11 mouse cellular contexts compared by ENCODE assay signal in the genomic region with DNA sequence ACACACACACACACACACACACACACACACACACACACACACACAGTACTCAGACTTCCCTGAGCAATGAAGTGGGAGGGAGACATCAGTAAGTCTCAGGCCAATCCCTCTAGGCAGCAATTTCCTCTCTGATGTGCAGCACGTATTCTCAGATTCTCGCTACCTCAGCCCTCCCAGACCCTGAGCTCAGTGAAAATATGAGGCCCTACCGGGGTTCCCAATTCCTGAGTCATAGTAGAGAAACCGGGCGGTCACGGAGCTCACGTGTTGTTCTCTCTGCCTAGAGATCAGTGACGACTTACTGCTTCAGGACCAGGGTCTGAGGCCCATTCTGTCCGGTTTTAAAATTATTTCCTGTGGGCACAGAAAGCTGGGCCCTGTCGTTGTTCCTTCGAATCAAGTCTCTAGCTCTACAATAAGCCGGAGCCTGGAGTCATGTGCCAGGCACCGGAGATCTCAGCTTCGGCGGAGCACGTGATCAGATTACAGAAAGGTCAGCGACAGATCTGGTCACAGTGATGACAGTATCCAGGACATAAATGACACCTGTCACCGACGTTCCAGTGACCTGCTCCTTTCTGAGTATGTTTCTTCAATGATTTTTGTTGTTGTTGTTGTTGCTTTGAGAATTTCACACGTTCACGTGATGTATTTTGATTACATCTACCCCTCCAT. TPM values are rescaled to one million over a fixed set of nuclear protein-coding genes. Genes with fewer than 3 reads are reported as not detected.
A peak's percentile ranks its signal among the peaks of the same experiment; 100 is the strongest.
DNase-seq lines count a peak whose midpoint lies in the region; ATAC-seq and TF ChIP-seq lines count a peak whose summit lies in the region.
"Had no signal": no experiment of that assay in that cellular context is flagged by ENCODE, and none has a peak within 500 bp of the region (broad histone marks: within the 10 kb centered on the region; RNA-seq: fewer than 3 reads in every experiment).

No protein-coding gene starts in this region.

- TF ChIP-seq EP300 in heart, postnatal 0 days (IDR thresholded peaks at IDR 0.05; ENCODE audit: low read depth) = no peak

- H3K9me3 ChIP-seq in heart, postnatal 0 days (replicated peaks; ENCODE audit: control insufficient read depth, low read length) = no peaks in the 10 kb centered on the region
- no peaks in the 10 kb centered on the region for H3K9me3 ChIP-seq in heart, embryonic 11.5 days (replicated peaks; ENCODE audit: control insufficient read depth, low read length)

- H3K27me3 ChIP-seq in heart, postnatal 0 days (ENCODE audit: control insufficient read depth, insufficient read depth, low read length) = no peaks in the 10 kb centered on the region
- no peaks in the 10 kb centered on the region for H3K27me3 ChIP-seq in heart, embryonic 11.5 days (ENCODE audit: control insufficient read depth, insufficient read depth, low read length)
- no peaks in the 10 kb centered on the region for H3K27me3 ChIP-seq in testis, adult 2 months (ENCODE audit: control insufficient read depth, insufficient read depth, low read length)

- no peak; the same call in 1 of the 2 replicates for ATAC-seq in heart, postnatal 0 days (ENCODE audit: insufficient read depth, low read depth)
- no peak for ATAC-seq in heart, embryonic 11.5 days (replicated peaks; ENCODE audit: insufficient number of reproducible peaks, low FRiP score, low TSS enrichment)
- ATAC-seq: hindbrain, embryonic 16.5 days had no signal

- TF ChIP-seq CTCF in heart, postnatal 0 days (IDR thresholded peaks at IDR 0.05; ENCODE audit: low read depth) = no peak
- TF ChIP-seq CTCF in testis, adult 2 months (IDR thresholded peaks at IDR 0.05; ENCODE audit: control insufficient read depth, insufficient read depth, insufficient replicate concordance, low read depth, low read length) = no peak

- 40% methylated on average over 21 of the region's 21 CpGs for WGBS in heart, postnatal 0 days
- 55% methylated on average over 21 of the region's 21 CpGs for WGBS in heart, embryonic 11.5 days (ENCODE audit: insufficient replicate concordance)

- H3K4me2 ChIP-seq in heart, postnatal 0 days (ENCODE audit: low read depth, low read length) = no peak overlapping the region
- H3K4me2 ChIP-seq in heart, embryonic 11.5 days = no peak overlapping the region

- DNase-seq in adrenal gland, postnatal 25 days = peak; percentile 12
- no peak for DNase-seq in adrenal gland, adult 8-10 months
- DNase-seq in heart, postnatal 0 days (ENCODE audit: low spot score) = peak; percentile 7
- no peak for DNase-seq in testis, postnatal 14 days (ENCODE audit: low spot score)
- peak; percentile 53 for DNase-seq in skeletal muscle tissue, adult 2 months (ENCODE audit: low read depth, low spot score)
- DNase-seq in layer of hippocampus, adult 9-10 months (ENCODE audit: low spot score) = no peak
- DNase-seq: cerebellum, adult 11-12 months had no signal

- H3K36me3 ChIP-seq in heart, postnatal 0 days (replicated peaks; ENCODE audit: control insufficient read depth, insufficient read depth, low read length) = no peaks in the 10 kb centered on the region
- no peaks in the 10 kb centered on the region for H3K36me3 ChIP-seq in heart, embryonic 11.5 days (ENCODE audit: control insufficient read depth, insufficient read depth, low read length)
- H3K36me3 ChIP-seq in testis, adult 2 months (ENCODE audit: control insufficient read depth, insufficient read depth, low read length) = no peaks in the 10 kb centered on the region

- H3K9ac ChIP-seq in heart, postnatal 0 days (replicated peaks; ENCODE audit: low read depth, low read length) = no peak overlapping the region
- no peak overlapping the region for H3K9ac ChIP-seq in heart, embryonic 11.5 days (ENCODE audit: low read depth, low read length)

- no peak overlapping the region for H3K27ac ChIP-seq in heart, postnatal 0 days (ENCODE audit: low read depth)
- H3K27ac ChIP-seq in heart, embryonic 11.5 days (ENCODE audit: low read depth, low read length) = no peak overlapping the region
- no peak overlapping the region for H3K27ac ChIP-seq in testis, adult 2 months (ENCODE audit: control insufficient read depth, insufficient read depth, low read depth, low read length)
- H3K27ac ChIP-seq: layer of hippocampus, adult 2 months had no signal

- no peak for TF ChIP-seq POLR2A in testis, adult 2 months (IDR thresholded peaks at IDR 0.05; ENCODE audit: control insufficient read depth, low read depth, low read length)

- no peaks in the 10 kb centered on the region for H3K4me1 ChIP-seq in heart, postnatal 0 days (ENCODE audit: control insufficient read depth, insufficient read depth)
- no peaks in the 10 kb centered on the region for H3K4me1 ChIP-seq in heart, embryonic 11.5 days (ENCODE audit: control insufficient read depth, insufficient read depth, low read length)
- peaks cover 17% of the 10 kb centered on the region for H3K4me1 ChIP-seq in testis, adult 2 months (ENCODE audit: control insufficient read depth, insufficient read depth, low read length)

- no peak overlapping the region for H3K4me3 ChIP-seq in heart, postnatal 0 days (ENCODE audit: low read depth, low read length)
- no peak overlapping the region for H3K4me3 ChIP-seq in heart, embryonic 11.5 days (ENCODE audit: low read depth, low read length)
- H3K4me3 ChIP-seq in testis, adult 2 months (ENCODE audit: control insufficient read depth, low read depth, low read length) = peak overlapping the region; percentile 4
- H3K4me3 ChIP-seq: layer of hippocampus, adult 2 months had no signal

RNA-seq across cellular contexts. Expression of gene Atg4c, which starts 14.2 kb away (rescaled TPM):
- total RNA-seq in adrenal gland, postnatal 25 days (2021) = 15.5 and 17.3 TPM in 2 replicates
- 10 to 100 TPM; 17.1 to 21.4 (median 19.4) TPM for total RNA-seq in adrenal gland, adult 8-10 months (2022)
- 2.4 and 15.2 TPM in 2 replicates for total RNA-seq in heart, postnatal 0 days (2014; rRNA removed; ENCODE audit: low replicate concordance)
- polyA plus RNA-seq in heart, postnatal 0 days (2015; fragmentation: Nextera tagmentation; extraction: Ambion mirVana) = 6.2 and 6.7 TPM in 2 replicates
- 11.0 and 12.4 TPM in 2 replicates for polyA plus RNA-seq in heart, embryonic 11.5 days (2014; fragmentation: Nextera tagmentation; extraction: Ambion mirVana)
- polyA plus RNA-seq in testis, adult 2 months (2012; rRNA removed) = 9.2 and 10.9 TPM in 2 replicates

RNA-seq across cellular contexts. Expression of gene Dock7, which starts 58.9 kb away (rescaled TPM):
- total RNA-seq in adrenal gland, postnatal 25 days (2021) = 57.2 and 74.6 TPM in 2 replicates
- 10 to 100 TPM; 51.0 to 56.0 (median 52.8) TPM for total RNA-seq in adrenal gland, adult 8-10 months (2022)
- total RNA-seq in heart, postnatal 0 days (2014; rRNA removed; ENCODE audit: low replicate concordance) = 17.4 and 19.7 TPM in 2 replicates
- 10.2 and 11.5 TPM in 2 replicates for polyA plus RNA-seq in heart, postnatal 0 days (2015; fragmentation: Nextera tagmentation; extraction: Ambion mirVana)
- 41.6 and 47.6 TPM in 2 replicates for polyA plus RNA-seq in heart, embryonic 11.5 days (2014; fragmentation: Nextera tagmentation; extraction: Ambion mirVana)
- polyA plus RNA-seq in testis, adult 2 months (2012; rRNA removed) = 30.8 and 32.2 TPM in 2 replicates

Comparison
In these comparisons a context has a peak if more than half of its experiments do, and no peak if none do; other contexts are left out.
1. DNase-seq: peak in adrenal gland, postnatal 25 days (single experiment), heart, postnatal 0 days (single experiment) and skeletal muscle tissue, adult 2 months (single experiment); none in adrenal gland, adult 8-10 months (single experiment), testis, postnatal 14 days (single experiment) and layer of hippocampus, adult 9-10 months (single experiment).